Mouse (Mus musculus): ENCODE results near the gene Fut1. TPM values are rescaled to one million over a fixed set of nuclear protein-coding genes. Genes with fewer than 3 reads are reported as not detected.
A peak's percentile ranks its signal among the peaks of the same experiment; 100 is the strongest.

Fut1 gene
- polyA plus RNA-seq, 1 experiment from 2014 or later: not detected

GRCm38 (mm10) chr7:45619592-45619991, 2.5 kb downstream of the Fut1 start:
- Histone ChIP-seq H3K27me3 (ENCODE audit: control insufficient read depth, insufficient read depth, low read length) (peaks cover 12% of the 10 kb centered on the region), H3K4me2 (replicated peaks; ENCODE audit: low read depth, low read length) (no peak overlapping the region), H3K36me3 (ENCODE audit: control insufficient read depth, insufficient read depth, low read length) (no peaks in the 10 kb centered on the region), H3K9me3 (ENCODE audit: control insufficient read depth, low read length) (no peaks in the 10 kb centered on the region), H3K4me1 (replicated peaks; ENCODE audit: control insufficient read depth, insufficient read depth, low read length) (no peaks in the 10 kb centered on the region; the same call in 1 of the 2 replicates), H3K4me3 (ENCODE audit: low read depth, low read length) (no peak overlapping the region), H3K27ac (ENCODE audit: low read depth, low read length) (no peak overlapping the region), H3K9ac (ENCODE audit: low read depth, low read length) (no peak overlapping the region)
- DNase-seq (ENCODE audit: low spot score) (no peak), ATAC-seq (ENCODE audit: low FRiP score) (no peak)
- 92% methylated on average over 5 of the region's 5 CpGs for WGBS

GRCm38 (mm10) chr7:45621443-45621842, 4.4 kb downstream of the Fut1 start, which contains the start of gene Izumo1:
TSS of gene Izumo1 (plus strand) at chr7:45621811.
- Histone ChIP-seq H3K9ac (ENCODE audit: low read depth, low read length) (no peak within 1 kb of the TSS), H3K4me2 (replicated peaks; ENCODE audit: low read depth, low read length) (no peak within 1 kb of the TSS), H3K27me3 (ENCODE audit: control insufficient read depth, insufficient read depth, low read length) (peaks cover 12% of the 10 kb centered on the region), H3K27ac (ENCODE audit: low read depth, low read length) (no peak within 1 kb of the TSS), H3K4me3 (ENCODE audit: low read depth, low read length) (no peak within 1 kb of the TSS), H3K9me3 (ENCODE audit: control insufficient read depth, low read length) (no peaks in the 10 kb centered on the region), H3K36me3 (ENCODE audit: control insufficient read depth, insufficient read depth, low read length) (no peaks in the 10 kb centered on the region), H3K4me1 (replicated peaks; ENCODE audit: control insufficient read depth, insufficient read depth, low read length) (no peaks in the 10 kb centered on the region; the same call in 1 of the 2 replicates)
- DNase-seq (ENCODE audit: low spot score) (peak; percentile 33), ATAC-seq (ENCODE audit: low FRiP score) (no peak)
- 38% methylated on average over 9 of the region's 9 CpGs for WGBS

GRCm38 (mm10) chr7:45623507-45623906, 6.4 kb downstream of the Fut1 start:
- ATAC-seq (ENCODE audit: low FRiP score) (no peak), DNase-seq (ENCODE audit: low spot score) (no peak)
- H3K9me3 ChIP-seq (ENCODE audit: control insufficient read depth, low read length): no peaks in the 10 kb centered on the region
- H3K36me3 ChIP-seq (ENCODE audit: control insufficient read depth, insufficient read depth, low read length): no peaks in the 10 kb centered on the region
- H3K4me2 ChIP-seq (replicated peaks; ENCODE audit: low read depth, low read length): no peak overlapping the region
- H3K4me3 ChIP-seq (ENCODE audit: low read depth, low read length): no peak overlapping the region
- H3K27me3 ChIP-seq (ENCODE audit: control insufficient read depth, insufficient read depth, low read length): peaks cover 12% of the 10 kb centered on the region
- WGBS: 95% methylated on average over 11 of the region's 11 CpGs
- H3K27ac ChIP-seq (ENCODE audit: low read depth, low read length): no peak overlapping the region
- H3K4me1 ChIP-seq (replicated peaks; ENCODE audit: control insufficient read depth, insufficient read depth, low read length): no peaks in the 10 kb centered on the region
- H3K9ac ChIP-seq (ENCODE audit: low read depth, low read length): no peak overlapping the region

GRCm38 (mm10) chr7:45624718-45625117, 7.6 kb downstream of the Fut1 start:
- ATAC-seq (ENCODE audit: low FRiP score) (no peak), DNase-seq (ENCODE audit: low spot score) (no peak)
- Histone ChIP-seq H3K27me3 (ENCODE audit: control insufficient read depth, insufficient read depth, low read length) (peaks cover 12% of the 10 kb centered on the region), H3K4me1 (replicated peaks; ENCODE audit: control insufficient read depth, insufficient read depth, low read length) (no peaks in the 10 kb centered on the region), H3K9ac (ENCODE audit: low read depth, low read length) (no peak overlapping the region), H3K9me3 (ENCODE audit: control insufficient read depth, low read length) (no peaks in the 10 kb centered on the region), H3K4me3 (ENCODE audit: low read depth, low read length) (no peak overlapping the region), H3K4me2 (replicated peaks; ENCODE audit: low read depth, low read length) (no peak overlapping the region), H3K36me3 (ENCODE audit: control insufficient read depth, insufficient read depth, low read length) (no peaks in the 10 kb centered on the region), H3K27ac (ENCODE audit: low read depth, low read length) (no peak overlapping the region)
- WGBS: 86% methylated on average over 3 of the region's 3 CpGs

GRCm38 (mm10) chr7:45625481-45625880, 8.4 kb downstream of the Fut1 start:
- H3K36me3 ChIP-seq (ENCODE audit: control insufficient read depth, insufficient read depth, low read length): no peaks in the 10 kb centered on the region
- ATAC-seq (ENCODE audit: low FRiP score) (no peak), DNase-seq (ENCODE audit: low spot score) (no peak)
- 94% methylated on average over 8 of the region's 8 CpGs for WGBS
- no peak overlapping the region for H3K4me3 ChIP-seq (ENCODE audit: low read depth, low read length)
- H3K9me3 ChIP-seq (ENCODE audit: control insufficient read depth, low read length): no peaks in the 10 kb centered on the region
- no peak overlapping the region for H3K27ac ChIP-seq (ENCODE audit: low read depth, low read length)
- peaks cover 12% of the 10 kb centered on the region for H3K27me3 ChIP-seq (ENCODE audit: control insufficient read depth, insufficient read depth, low read length)
- no peaks in the 10 kb centered on the region for H3K4me1 ChIP-seq (replicated peaks; ENCODE audit: control insufficient read depth, insufficient read depth, low read length)
- H3K4me2 ChIP-seq (replicated peaks; ENCODE audit: low read depth, low read length): no peak overlapping the region
- no peak overlapping the region for H3K9ac ChIP-seq (ENCODE audit: low read depth, low read length)

GRCm38 (mm10) chr7:45626571-45627076, 9.5 kb downstream of the Fut1 start:
- H3K4me3 ChIP-seq (ENCODE audit: low read depth, low read length): no peak overlapping the region
- no peaks in the 10 kb centered on the region for H3K4me1 ChIP-seq (replicated peaks; ENCODE audit: control insufficient read depth, insufficient read depth, low read length)
- H3K36me3 ChIP-seq (ENCODE audit: control insufficient read depth, insufficient read depth, low read length): no peaks in the 10 kb centered on the region
- H3K9ac ChIP-seq (ENCODE audit: low read depth, low read length): no peak overlapping the region
- ATAC-seq (ENCODE audit: low FRiP score) (no peak), DNase-seq (ENCODE audit: low spot score) (no peak)
- no peak overlapping the region for H3K27ac ChIP-seq (ENCODE audit: low read depth, low read length)
- H3K4me2 ChIP-seq (replicated peaks; ENCODE audit: low read depth, low read length): no peak overlapping the region
- peaks cover 12% of the 10 kb centered on the region for H3K27me3 ChIP-seq (ENCODE audit: control insufficient read depth, insufficient read depth, low read length)
- no peaks in the 10 kb centered on the region for H3K9me3 ChIP-seq (ENCODE audit: control insufficient read depth, low read length)
- WGBS: 91% methylated on average over 7 of the region's 7 CpGs

GRCm38 (mm10) chr7:45627261-45627660, 10.2 kb downstream of the Fut1 start, which contains the start of gene Rasip1:
TSS of gene Rasip1 (plus strand) at chr7:45627488.
- H3K9ac ChIP-seq (ENCODE audit: low read depth, low read length): peak within 1 kb of the TSS; percentile 69
- ATAC-seq (ENCODE audit: low FRiP score) (no peak), DNase-seq (ENCODE audit: low spot score) (no peak)
- H3K9me3 ChIP-seq (ENCODE audit: control insufficient read depth, low read length): no peaks in the 10 kb centered on the region
- peaks cover 14% of the 10 kb centered on the region for H3K27me3 ChIP-seq (ENCODE audit: control insufficient read depth, insufficient read depth, low read length)
- H3K4me3 ChIP-seq (ENCODE audit: low read depth, low read length): peak within 1 kb of the TSS; percentile 49
- H3K27ac ChIP-seq (ENCODE audit: low read depth, low read length): no peak within 1 kb of the TSS; the same call in 1 of the 2 replicates
- H3K36me3 ChIP-seq (ENCODE audit: control insufficient read depth, insufficient read depth, low read length): no peaks in the 10 kb centered on the region
- peaks cover under 1% of the 10 kb centered on the region; the same call in 1 of the 2 replicates for H3K4me1 ChIP-seq (replicated peaks; ENCODE audit: control insufficient read depth, insufficient read depth, low read length)
- WGBS: 86% methylated on average over 9 of the region's 9 CpGs
- H3K4me2 ChIP-seq (replicated peaks; ENCODE audit: low read depth, low read length): peak within 1 kb of the TSS; percentile 93

- ATAC-seq (ENCODE audit: low FRiP score) (peak; percentile 75), DNase-seq (ENCODE audit: low spot score) (peak; percentile 93)
- peaks cover 4% of the 10 kb centered on the region; the same call in 1 of the 2 replicates for H3K4me1 ChIP-seq (replicated peaks; ENCODE audit: control insufficient read depth, insufficient read depth, low read length)
- no peaks in the 10 kb centered on the region for H3K9me3 ChIP-seq (ENCODE audit: control insufficient read depth, low read length)
- peak overlapping the region; percentile 51; the same call in 1 of the 2 replicates for H3K27ac ChIP-seq (ENCODE audit: low read depth, low read length)
- H3K9ac ChIP-seq (ENCODE audit: low read depth, low read length): peak overlapping the region; percentile 69
- peaks cover 17% of the 10 kb centered on the region for H3K27me3 ChIP-seq (ENCODE audit: control insufficient read depth, insufficient read depth, low read length)
- no peaks in the 10 kb centered on the region for H3K36me3 ChIP-seq (ENCODE audit: control insufficient read depth, insufficient read depth, low read length)
- WGBS: 1% methylated on average over 96 of the region's 105 CpGs
- H3K4me3 ChIP-seq (ENCODE audit: low read depth, low read length): peak overlapping the region; percentile 49
- H3K4me2 ChIP-seq (replicated peaks; ENCODE audit: low read depth, low read length): peak overlapping the region; percentile 93
Measured at GRCm38 (mm10) chr7:45628364-45629294, 11.5 kb downstream of the Fut1 start.

All from hindbrain, embryonic 11.5 days (tissue).